Mouse (Mus musculus) c-Kit-positive CD71-positive TER-119-positive erythroid progenitor cells, embryonic 14.5 days (primary cell): Measurements from ENCODE around the gene Zdhhc14.
A peak's percentile ranks its signal among the peaks of the same experiment; 100 is the strongest.

Experiments
- DNase-seq: peaks from one replicate; pipeline ENCODE4 v3.0.0-alpha.2; 2013; ENCODE audit warnings: low spot score

The Zdhhc14 gene

GRCm38 (mm10) chr17:5741061-5741460, 248.7 kb downstream of the Zdhhc14 start:
- DNase-seq: no peak

- DNase-seq: no peak
Measured at GRCm38 (mm10) chr17:5744016-5744415, 251.7 kb downstream of the Zdhhc14 start.

GRCm38 (mm10) chr17:5746378-5746777, 254.0 kb downstream of the Zdhhc14 start:
- DNase-seq: no peak

- DNase-seq: no peak
Measured at GRCm38 (mm10) chr17:5747539-5748500, 255.5 kb downstream of the Zdhhc14 start.

GRCm38 (mm10) chr17:5748501-5748894, 256.1 kb downstream of the Zdhhc14 start:
- DNase-seq: peak; percentile 59

GRCm38 (mm10) chr17:5750278-5750677, 257.9 kb downstream of the Zdhhc14 start:
- no peak for DNase-seq

- no peak for DNase-seq
Measured at GRCm38 (mm10) chr17:5751066-5751465, 258.7 kb downstream of the Zdhhc14 start.

- DNase-seq: no peak
Measured at GRCm38 (mm10) chr17:5752322-5752715, 260.0 kb downstream of the Zdhhc14 start.

- peak; percentile 44 for DNase-seq
Measured at GRCm38 (mm10) chr17:5752716-5753585, 260.6 kb downstream of the Zdhhc14 start.

- DNase-seq: no peak
Measured at GRCm38 (mm10) chr17:5755489-5755888, 263.1 kb downstream of the Zdhhc14 start.

- no peak for DNase-seq
Measured at GRCm38 (mm10) chr17:5756065-5756464, 263.7 kb downstream of the Zdhhc14 start.

GRCm38 (mm10) chr17:5756855-5757254, 264.5 kb downstream of the Zdhhc14 start:
- no peak for DNase-seq

- DNase-seq: no peak
Measured at GRCm38 (mm10) chr17:5763768-5764167, 271.4 kb downstream of the Zdhhc14 start.

- DNase-seq: no peak
Measured at GRCm38 (mm10) chr17:5764270-5764669, 271.9 kb downstream of the Zdhhc14 start.

GRCm38 (mm10) chr17:5765746-5766145, 273.4 kb downstream of the Zdhhc14 start:
- no peak for DNase-seq

- no peak for DNase-seq
Measured at GRCm38 (mm10) chr17:5768164-5768705, 275.9 kb downstream of the Zdhhc14 start.

- no peak for DNase-seq
Measured at GRCm38 (mm10) chr17:5768810-5769520, 276.6 kb downstream of the Zdhhc14 start.

GRCm38 (mm10) chr17:5769776-5770175, 277.4 kb downstream of the Zdhhc14 start:
- DNase-seq: no peak

- no peak for DNase-seq
Measured at GRCm38 (mm10) chr17:5770265-5771249, 278.2 kb downstream of the Zdhhc14 start.

- DNase-seq: no peak
Measured at GRCm38 (mm10) chr17:5780213-5780975, 288.0 kb downstream of the Zdhhc14 start.
